Mouse (Mus musculus) embryonic facial prominence, embryonic 10.5 days (tissue): Measurements from ENCODE around the gene 1700018B08Rik. TPM values are rescaled to one million over a fixed set of nuclear protein-coding genes. Genes with fewer than 3 reads are reported as not detected.

Experiments
- DNase-seq: peaks from one replicate; pipeline ENCODE4 v3.0.0-alpha.2; 2017; ENCODE audit warnings: low spot score
- H3K27ac ChIP-seq: fragments of 300-500 bp; sonication (generic); replicated peaks from 2 replicates; pipeline ENCODE4 v1.5.1; 2016; ENCODE audit warnings: mild to moderate bottlenecking
- H3K27me3 ChIP-seq: fragments of 300-500 bp; sonication (generic); replicated peaks from 2 replicates; pipeline ENCODE4 v1.6.1; 2016; ENCODE audit warnings: low read depth, mild to moderate bottlenecking; ENCODE audit not compliant: poor library complexity, severe bottlenecking
- H3K36me3 ChIP-seq: fragments of 300-500 bp; sonication (generic); replicated peaks from 2 replicates; pipeline ENCODE4 v1.6.1; 2016; ENCODE audit warnings: mild to moderate bottlenecking, moderate library complexity
- H3K4me1 ChIP-seq: fragments of 300-500 bp; sonication (generic); 2 replicates; pipeline ENCODE4 v1.6.1; 2016
- H3K4me3 ChIP-seq: fragments of 300-500 bp; sonication (generic); 2 replicates; pipeline ENCODE4 v1.5.1; 2016; ENCODE audit warnings: mild to moderate bottlenecking, moderate library complexity
- H3K9me3 ChIP-seq: fragments of 300-500 bp; sonication (generic); 2 replicates; pipeline ENCODE4 v1.6.1; 2016; ENCODE audit warnings: mild to moderate bottlenecking
- WGBS: fragments of 180-500 bp; shearing (Covaris S2); methylation state at CpG from one replicate; pipeline ENCODE4 v1.1.7; 2016; 5-methylcytosine and 5-hydroxymethylcytosine counted together
- polyA plus RNA-seq: library from polyadenylated mRNA; unstranded; fragments of >200 nt; fragmentation: Nextera tagmentation; extraction: Ambion mirVana; gene quantifications from 2 replicates; pipeline ENCODE4 v1.2.1, GENCODE M21; 2016

Gene 1700018B08Rik
- polyA plus RNA-seq, 1 experiment from 2014 or later: not detected

- H3K27me3 ChIP-seq: no peaks in the 10 kb centered on the region
- H3K9me3 ChIP-seq: no peaks in the 10 kb centered on the region
- WGBS: 2% methylated on average over 44 of the region's 44 CpGs
- peak overlapping the region; percentile 90 for H3K4me3 ChIP-seq
- peaks cover 60% of the 10 kb centered on the region for H3K4me1 ChIP-seq
- DNase-seq: no peak
- H3K36me3 ChIP-seq: no peaks in the 10 kb centered on the region
- H3K27ac ChIP-seq: peak overlapping the region; percentile 87
Measured at GRCm38 (mm10) chr8:121577751-121578675, 33.9 kb upstream of the 1700018B08Rik start.

DNA sequence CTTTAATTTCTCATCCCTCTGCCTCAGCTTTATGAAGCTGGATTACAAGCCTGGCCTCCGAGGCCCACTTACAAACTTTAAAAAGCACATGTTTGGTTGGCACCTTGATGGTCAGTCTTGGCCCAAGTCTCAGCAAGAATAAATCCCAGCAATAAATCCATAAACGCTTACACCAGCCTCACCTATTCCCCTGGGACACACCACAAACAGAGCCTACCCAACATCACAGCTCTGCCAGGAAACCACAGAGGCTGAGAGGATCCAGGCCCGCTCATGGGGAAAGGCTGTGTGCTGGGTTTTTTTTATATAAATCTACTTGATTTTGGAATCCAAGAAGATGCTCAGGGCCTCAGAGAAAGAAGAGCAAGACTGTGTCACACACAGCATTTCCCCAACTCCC is 31.5 kb upstream of the 1700018B08Rik start:
- no peaks in the 10 kb centered on the region for H3K27me3 ChIP-seq
- no peaks in the 10 kb centered on the region for H3K9me3 ChIP-seq
- no peak for DNase-seq
- H3K4me1 ChIP-seq: peaks cover 61% of the 10 kb centered on the region
- H3K27ac ChIP-seq: no peak overlapping the region
- WGBS: 86% methylated on average over 3 of the region's 3 CpGs
- H3K36me3 ChIP-seq: peaks cover 6% of the 10 kb centered on the region
- H3K4me3 ChIP-seq: no peak overlapping the region

DNA sequence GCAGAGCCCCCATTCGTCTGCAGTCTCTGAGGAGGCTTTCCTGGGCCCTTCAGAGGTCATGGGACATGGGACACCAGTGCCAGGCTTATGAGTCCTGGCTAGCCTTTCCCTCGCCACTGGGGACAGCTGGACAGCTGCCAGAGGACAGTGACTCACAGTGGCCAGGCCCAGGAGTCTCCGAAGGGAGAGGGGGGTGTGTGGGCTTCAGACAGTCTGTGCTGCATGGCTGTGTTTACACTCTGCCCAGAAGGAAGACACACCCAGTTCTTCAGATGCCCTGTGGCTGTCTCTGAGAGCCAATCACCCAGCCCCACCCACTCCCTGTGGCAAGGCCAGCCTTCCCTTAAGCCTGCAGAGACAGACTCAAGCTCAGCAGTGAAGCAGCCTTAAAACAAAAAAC is 29.2 kb upstream of the 1700018B08Rik start:
- no peak overlapping the region for H3K27ac ChIP-seq
- H3K4me1 ChIP-seq: peaks cover 52% of the 10 kb centered on the region
- H3K9me3 ChIP-seq: no peaks in the 10 kb centered on the region
- no peak overlapping the region for H3K4me3 ChIP-seq
- H3K27me3 ChIP-seq: no peaks in the 10 kb centered on the region
- WGBS: 68% methylated on average over 3 of the region's 3 CpGs
- DNase-seq: no peak
- peaks cover 12% of the 10 kb centered on the region for H3K36me3 ChIP-seq

DNA sequence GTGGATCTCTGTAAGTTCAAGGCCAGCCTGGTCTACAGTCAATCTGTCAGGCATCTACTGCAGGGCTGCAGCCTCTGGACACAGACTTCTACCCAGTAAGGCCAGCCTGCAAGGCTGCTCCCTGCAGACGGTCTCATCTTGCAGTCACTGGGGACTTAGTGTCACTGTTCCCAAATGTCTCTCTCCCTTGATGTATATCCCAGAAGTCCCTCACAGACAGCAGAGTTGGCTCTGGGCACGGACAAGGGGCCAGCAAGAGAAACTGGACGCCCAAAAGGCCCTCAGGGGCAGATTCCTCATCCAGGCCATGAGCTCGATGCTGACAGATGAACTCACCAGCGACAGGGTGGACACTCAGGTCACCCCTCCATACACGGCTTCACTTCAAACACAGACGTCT is 28.0 kb upstream of the 1700018B08Rik start:
- DNase-seq: no peak
- no peaks in the 10 kb centered on the region for H3K9me3 ChIP-seq
- H3K36me3 ChIP-seq: peaks cover 12% of the 10 kb centered on the region
- H3K4me1 ChIP-seq: peaks cover 51% of the 10 kb centered on the region
- no peak overlapping the region for H3K4me3 ChIP-seq
- WGBS: 66% methylated on average over 7 of the region's 7 CpGs
- no peaks in the 10 kb centered on the region for H3K27me3 ChIP-seq
- H3K27ac ChIP-seq: no peak overlapping the region

DNA sequence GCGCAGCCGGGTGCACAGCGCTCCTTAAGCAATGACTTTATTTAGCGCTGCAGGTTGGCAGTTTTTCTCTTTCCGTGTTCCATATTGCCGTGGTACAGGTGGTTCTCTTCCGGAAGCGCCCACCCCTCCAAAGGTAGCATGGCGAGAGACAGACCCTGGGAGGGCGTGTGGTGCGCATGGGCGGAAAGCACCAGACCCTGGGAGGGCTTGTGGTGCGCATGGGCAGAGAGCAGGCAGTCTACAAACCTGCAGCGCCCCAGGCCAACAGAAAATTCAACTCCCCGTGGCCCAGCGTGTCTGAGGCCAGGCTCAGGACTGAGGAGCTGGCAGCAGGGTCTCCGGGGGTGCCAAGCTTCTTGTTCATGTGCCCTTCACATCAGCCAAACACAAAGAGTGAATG is 26.7 kb upstream of the 1700018B08Rik start:
- no peak overlapping the region for H3K27ac ChIP-seq
- H3K4me1 ChIP-seq: peaks cover 44% of the 10 kb centered on the region
- peaks cover 20% of the 10 kb centered on the region for H3K36me3 ChIP-seq
- WGBS: 88% methylated on average over 17 of the region's 17 CpGs
- no peaks in the 10 kb centered on the region for H3K27me3 ChIP-seq
- no peak overlapping the region for H3K4me3 ChIP-seq
- no peaks in the 10 kb centered on the region for H3K9me3 ChIP-seq
- DNase-seq: no peak

DNA sequence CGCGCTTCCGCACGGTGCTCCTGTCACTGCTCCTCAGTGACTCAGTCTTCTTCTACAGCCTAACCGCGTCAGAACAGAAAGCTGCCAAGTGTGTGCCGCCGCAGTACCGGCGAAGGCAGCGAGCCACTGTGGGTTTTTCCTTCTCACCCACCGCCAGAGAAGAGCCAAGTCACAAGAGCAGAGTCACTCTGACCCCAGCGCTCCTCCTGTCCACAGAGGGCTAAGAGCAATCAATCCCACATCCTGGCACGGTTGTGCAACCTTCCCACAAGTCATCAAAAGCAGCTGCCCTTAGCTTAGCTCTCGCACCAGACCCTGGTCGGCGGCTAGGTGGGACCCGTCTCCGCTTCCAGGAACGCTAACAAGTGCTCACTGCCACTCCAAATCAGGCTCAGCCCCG is 26.2 kb upstream of the 1700018B08Rik start:
- no peaks in the 10 kb centered on the region for H3K27me3 ChIP-seq
- 87% methylated on average over 21 of the region's 21 CpGs for WGBS
- peaks cover 39% of the 10 kb centered on the region for H3K4me1 ChIP-seq
- H3K36me3 ChIP-seq: peaks cover 23% of the 10 kb centered on the region
- DNase-seq: no peak
- H3K27ac ChIP-seq: no peak overlapping the region; the same call in 1 of the 2 replicates
- H3K9me3 ChIP-seq: no peaks in the 10 kb centered on the region
- no peak overlapping the region for H3K4me3 ChIP-seq

DNA sequence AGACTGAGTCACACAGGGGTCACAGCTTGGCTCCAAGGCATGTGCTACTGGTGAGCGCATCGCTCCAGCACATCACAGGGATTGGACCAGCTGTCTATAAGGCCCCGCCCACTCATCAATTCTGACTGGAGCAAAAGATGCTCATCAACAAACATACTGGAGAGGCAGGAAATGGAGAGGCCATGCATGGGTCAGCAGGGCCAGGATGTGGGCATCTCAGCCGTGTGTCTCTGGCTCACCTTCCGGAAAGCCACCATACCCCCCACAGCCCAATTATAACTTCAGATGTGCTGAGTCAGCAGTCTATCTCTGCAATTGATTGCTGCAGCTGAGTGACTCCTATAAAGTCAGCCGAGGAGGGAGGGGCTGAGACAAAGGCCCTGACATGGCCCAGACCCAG is 24.2 kb upstream of the 1700018B08Rik start:
- Histone ChIP-seq H3K4me3 (no peak overlapping the region), H3K27me3 (no peaks in the 10 kb centered on the region), H3K4me1 (peaks cover 28% of the 10 kb centered on the region), H3K9me3 (no peaks in the 10 kb centered on the region), H3K27ac (peak overlapping the region; percentile 20; the same call in 1 of the 2 replicates), H3K36me3 (peaks cover 40% of the 10 kb centered on the region)
- DNase-seq: no peak
- WGBS: 74% methylated on average over 6 of the region's 6 CpGs

DNA sequence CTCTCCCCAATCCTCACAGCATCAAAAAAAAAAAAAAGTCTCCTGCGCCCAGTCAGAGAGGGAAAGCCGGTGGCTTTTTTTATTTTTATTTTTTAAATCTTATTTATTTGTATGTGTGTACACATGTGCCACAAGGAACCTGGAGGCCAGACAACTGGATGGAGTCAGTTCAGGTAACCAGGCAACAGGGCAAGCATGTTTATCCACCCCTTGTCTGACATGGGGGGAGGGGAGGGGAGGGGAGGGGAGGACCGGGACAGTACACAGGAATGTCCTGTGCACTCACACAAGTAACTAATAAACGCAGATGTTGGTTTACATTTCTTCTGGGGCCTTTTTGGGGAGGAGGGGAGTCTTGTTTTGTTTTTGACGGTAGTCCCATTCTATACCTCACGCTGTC is 19.6 kb upstream of the 1700018B08Rik start:
- Histone ChIP-seq H3K27me3 (no peaks in the 10 kb centered on the region), H3K36me3 (peaks cover 57% of the 10 kb centered on the region), H3K4me3 (no peak overlapping the region), H3K4me1 (peaks cover 26% of the 10 kb centered on the region), H3K27ac (no peak overlapping the region), H3K9me3 (no peaks in the 10 kb centered on the region)
- DNase-seq: no peak
- WGBS: 80% methylated on average over 6 of the region's 6 CpGs

DNA sequence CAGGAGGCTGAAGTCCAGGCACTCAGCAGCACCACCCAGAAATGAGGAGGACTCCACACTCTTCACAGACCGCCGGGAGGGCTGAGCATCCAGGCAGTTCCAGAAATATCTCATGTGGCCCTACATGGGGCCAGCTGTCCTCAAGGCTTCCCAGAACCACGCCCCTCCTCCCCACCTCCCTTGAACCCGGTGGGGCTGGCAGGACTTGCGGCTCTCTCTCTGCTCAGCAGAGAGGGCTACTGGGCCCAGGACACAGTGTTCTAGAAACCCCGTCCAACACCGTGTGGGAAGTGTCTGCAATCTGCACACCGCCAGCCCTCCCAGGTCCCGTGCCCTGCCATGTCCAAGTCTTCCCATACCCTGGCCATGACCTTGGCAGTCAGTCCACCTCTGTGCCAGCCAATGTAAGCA is 18.8 kb upstream of the 1700018B08Rik start:
- no peak overlapping the region for H3K27ac ChIP-seq
- no peak for DNase-seq
- no peaks in the 10 kb centered on the region for H3K9me3 ChIP-seq
- no peaks in the 10 kb centered on the region for H3K27me3 ChIP-seq
- no peak overlapping the region for H3K4me3 ChIP-seq
- 90% methylated on average over 9 of the region's 9 CpGs for WGBS
- peaks cover 64% of the 10 kb centered on the region for H3K36me3 ChIP-seq
- peaks cover 18% of the 10 kb centered on the region for H3K4me1 ChIP-seq

DNA sequence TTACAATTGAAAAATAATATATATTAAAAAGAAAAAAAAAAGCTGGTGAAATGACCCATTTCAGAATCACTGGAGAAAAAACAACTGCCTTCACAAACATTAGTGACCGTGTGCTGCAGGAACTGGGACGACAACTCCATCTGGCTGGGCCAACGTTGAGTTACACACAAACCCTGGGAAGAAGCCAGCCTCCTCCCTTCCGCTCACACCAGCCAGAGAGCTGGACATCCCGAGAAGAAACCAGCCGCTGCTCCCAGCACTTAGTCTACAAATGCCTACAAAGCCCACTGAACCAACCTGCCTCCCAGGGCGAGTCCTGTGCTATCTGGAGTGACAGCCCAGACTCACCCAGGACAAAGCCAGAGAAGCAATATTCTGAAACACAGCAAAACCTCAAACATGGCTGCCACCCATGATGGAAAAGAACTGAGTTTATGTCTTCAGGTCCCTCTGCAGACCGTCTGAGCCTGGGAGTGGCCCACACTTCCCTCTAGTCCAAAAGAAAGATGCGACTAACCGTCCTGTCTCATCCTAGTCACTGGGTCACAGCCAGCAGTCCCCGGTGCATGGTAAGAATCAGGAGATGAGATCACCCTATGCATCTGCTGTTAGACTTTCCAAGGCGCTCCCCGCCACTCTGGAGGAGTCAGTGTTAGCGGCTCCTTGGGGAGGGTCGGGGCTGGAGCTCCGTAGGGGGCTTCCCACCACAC is 17.7 kb upstream of the 1700018B08Rik start:
- Histone ChIP-seq H3K4me3 (no peak overlapping the region), H3K9me3 (no peaks in the 10 kb centered on the region), H3K36me3 (peaks cover 68% of the 10 kb centered on the region), H3K4me1 (peaks cover 11% of the 10 kb centered on the region), H3K27me3 (no peaks in the 10 kb centered on the region), H3K27ac (no peak overlapping the region; the same call in 1 of the 2 replicates)
- 88% methylated on average over 16 of the region's 16 CpGs for WGBS
- no peak for DNase-seq

- peaks cover 71% of the 10 kb centered on the region for H3K36me3 ChIP-seq
- no peaks in the 10 kb centered on the region for H3K27me3 ChIP-seq
- WGBS: 89% methylated on average over 7 of the region's 7 CpGs
Measured at GRCm38 (mm10) chr8:121560432-121561100, 16.4 kb upstream of the 1700018B08Rik start.

GRCm38 (mm10) chr8:121559801-121560200 is 15.7 kb upstream of the 1700018B08Rik start:
- H3K4me3 ChIP-seq: no peak overlapping the region
- H3K4me1 ChIP-seq: peaks cover 6% of the 10 kb centered on the region
- WGBS: 90% methylated on average over 12 of the region's 12 CpGs
- no peak for DNase-seq
- no peak overlapping the region for H3K27ac ChIP-seq
- peaks cover 71% of the 10 kb centered on the region for H3K36me3 ChIP-seq
- no peaks in the 10 kb centered on the region for H3K9me3 ChIP-seq
- H3K27me3 ChIP-seq: no peaks in the 10 kb centered on the region

More at GRCm38 (mm10) chr8:121560432-121561100, 16.4 kb upstream of the 1700018B08Rik start:
- Histone ChIP-seq H3K4me1 (peaks cover 6% of the 10 kb centered on the region), H3K4me3 (no peak overlapping the region), H3K27ac (no peak overlapping the region), H3K9me3 (no peaks in the 10 kb centered on the region)
- no peak for DNase-seq
